Mouse (Mus musculus) ES-Bruce4 (cell line): ENCODE data around the gene Srxn1. TPM values are rescaled to one million over a fixed set of nuclear protein-coding genes. Genes with fewer than 3 reads are reported as not detected.

ENCODE experiments used
- H3K27ac ChIP-seq: 2 replicates; pipeline ENCODE4 v1.5.1; 2012; ENCODE audit warnings: low read length, inconsistent platforms; ENCODE audit not compliant: insufficient read depth
- H3K27me3 ChIP-seq: 2 replicates; pipeline ENCODE4 v1.6.1; 2012; ENCODE audit warnings: mild to moderate bottlenecking, low read length, inconsistent platforms; ENCODE audit not compliant: control insufficient read depth, poor library complexity, insufficient read depth, severe bottlenecking
- H3K36me3 ChIP-seq: 2 replicates; pipeline ENCODE4 v1.6.1; 2012; ENCODE audit warnings: inconsistent platforms, mild to moderate bottlenecking, low read length, moderate library complexity; ENCODE audit not compliant: control insufficient read depth, poor library complexity, insufficient read depth, severe bottlenecking
- H3K4me1 ChIP-seq: one replicate; pipeline ENCODE4 v1.8.1; 2011; ENCODE audit warnings: low read length; ENCODE audit not compliant: control insufficient read depth, insufficient read depth
- H3K4me3 ChIP-seq: 2 replicates; pipeline ENCODE4 v1.5.1; 2011; ENCODE audit warnings: low read depth, mild to moderate bottlenecking, low read length
- H3K9ac ChIP-seq: 2 replicates; pipeline ENCODE4 v1.6.1; 2012; ENCODE audit warnings: low read depth, mild to moderate bottlenecking, inconsistent platforms; ENCODE audit not compliant: poor library complexity, severe bottlenecking
- H3K9me3 ChIP-seq: replicated peaks from 2 replicates; pipeline ENCODE4 v1.6.1; 2012; ENCODE audit warnings: mild to moderate bottlenecking, low read length, inconsistent platforms; ENCODE audit not compliant: control insufficient read depth, poor library complexity, insufficient read depth, severe bottlenecking
- CTCF ChIP-seq: IDR thresholded peaks from one replicate; pipeline ENCODE4 v1.8.1; 2011; ENCODE audit warnings: low read depth, low read length
- EP300 ChIP-seq: IDR thresholded peaks from 2 replicates; pipeline ENCODE4 v1.6.1; 2011; ENCODE audit warnings: low read depth, low read length; ENCODE audit not compliant: insufficient read depth
- POLR2A ChIP-seq: IDR thresholded peaks from one replicate; pipeline ENCODE4 v1.8.1; 2011; ENCODE audit warnings: low read length; ENCODE audit not compliant: insufficient read depth
- polyA plus RNA-seq: library from polyadenylated mRNA; stranded (reverse); fragments of >200 nt; gene quantifications from 2 replicates; pipeline ENCODE4 v1.2.4, GENCODE M21; 2011; ENCODE audit warnings: low read depth; ENCODE audit not compliant: missing spikeins, insufficient read depth, insufficient read length

Gene Srxn1
- polyA plus RNA-seq, 1 experiment: 18.1 TPM

DNA sequence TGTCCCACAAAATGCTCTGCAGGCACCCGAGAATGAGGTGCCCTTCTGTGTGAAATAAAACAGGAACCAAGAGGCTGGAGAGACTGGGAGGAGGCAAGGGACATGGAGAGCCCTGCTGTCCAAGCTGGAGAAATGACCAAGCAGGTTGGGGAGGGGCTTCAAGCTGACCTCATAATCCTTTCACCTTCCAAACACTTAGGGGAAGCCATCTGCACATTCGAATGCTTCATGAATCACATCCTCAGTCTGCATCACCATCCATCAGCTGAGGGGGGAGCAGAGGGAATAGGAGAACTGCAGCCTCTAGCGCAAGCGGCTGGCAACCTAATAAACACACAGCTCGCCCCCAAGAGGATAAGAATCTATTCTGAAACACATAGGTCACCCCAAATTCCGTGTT is 2.9 kb upstream of the Srxn1 start:
- Histone ChIP-seq H3K27me3 (no peaks in the 10 kb centered on the region), H3K36me3 (no peaks in the 10 kb centered on the region), H3K9ac (no peak overlapping the region), H3K9me3 (no peaks in the 10 kb centered on the region), H3K4me3 (no peak overlapping the region), H3K27ac (no peak overlapping the region), H3K4me1 (peaks cover 3% of the 10 kb centered on the region)
- TF ChIP-seq POLR2A (no peak), EP300 (no peak)

DNA sequence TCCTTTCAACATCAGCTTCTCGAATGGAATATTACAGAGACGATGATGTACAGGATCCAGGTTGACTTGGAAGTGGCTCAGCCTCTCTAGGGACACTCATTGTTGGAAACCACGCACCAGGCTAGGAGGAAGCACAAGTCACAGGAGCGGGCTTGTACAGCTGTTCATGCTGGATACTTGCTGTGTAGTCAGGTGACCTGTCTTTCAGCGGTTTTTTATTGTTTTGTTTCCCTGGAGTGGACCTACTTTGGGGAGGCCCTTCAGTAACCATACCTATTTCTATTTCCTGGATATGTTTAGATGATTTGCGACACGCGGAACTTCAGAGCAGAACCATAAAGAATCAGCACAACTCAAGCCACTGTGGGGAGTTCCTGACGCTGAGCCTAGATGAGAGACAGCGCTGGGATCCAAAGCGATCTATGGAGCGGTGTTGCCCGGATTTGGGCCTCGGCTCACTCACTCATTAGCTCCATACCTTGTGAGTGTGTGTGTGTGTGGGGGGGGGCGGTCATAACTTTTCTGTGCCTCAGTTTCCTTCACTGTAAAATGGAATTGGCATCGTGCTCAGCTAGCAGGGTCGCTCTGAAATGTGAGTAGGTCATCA is 502 bp upstream of the Srxn1 start:
- TF ChIP-seq CTCF (no peak), POLR2A (no peak), EP300 (no peak)
- Histone ChIP-seq H3K27ac (no peak overlapping the region), H3K4me1 (no peaks in the 10 kb centered on the region), H3K9me3 (no peaks in the 10 kb centered on the region), H3K4me3 (peak overlapping the region; percentile 62), H3K36me3 (peaks cover 8% of the 10 kb centered on the region), H3K9ac (peak overlapping the region; percentile 72), H3K27me3 (no peaks in the 10 kb centered on the region)

DNA sequence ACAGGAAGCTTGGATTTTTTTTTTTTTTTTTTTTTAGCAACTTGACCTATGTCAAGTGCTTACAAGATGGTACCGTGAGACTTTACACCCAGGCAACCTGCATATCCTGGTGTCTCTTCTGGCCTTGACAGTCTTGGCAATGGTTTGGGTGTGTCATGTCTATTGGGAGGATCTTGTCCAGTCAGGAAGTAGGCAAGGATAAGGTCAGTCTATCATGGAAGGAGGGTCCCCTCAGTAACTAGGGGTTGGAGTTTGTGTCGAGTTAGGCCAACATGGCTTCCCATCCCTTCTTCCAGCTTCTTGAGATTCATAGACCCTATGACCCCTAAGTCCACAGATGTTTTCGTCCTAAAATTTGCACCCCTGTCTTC is 894 bp downstream of the Srxn1 start:
- TF ChIP-seq CTCF (no peak), POLR2A (no peak), EP300 (no peak)
- no peaks in the 10 kb centered on the region for H3K9me3 ChIP-seq
- peaks cover 9% of the 10 kb centered on the region for H3K36me3 ChIP-seq
- H3K27me3 ChIP-seq: no peaks in the 10 kb centered on the region
- H3K9ac ChIP-seq: peak overlapping the region; percentile 72
- H3K27ac ChIP-seq: no peak overlapping the region
- H3K4me3 ChIP-seq: peak overlapping the region; percentile 62
- no peaks in the 10 kb centered on the region for H3K4me1 ChIP-seq

GRCm38 (mm10) chr2:152106597-152106996 is 1.3 kb downstream of the Srxn1 start:
- H3K27me3 ChIP-seq: no peaks in the 10 kb centered on the region
- H3K9ac ChIP-seq: no peak overlapping the region
- no peak for TF ChIP-seq POLR2A
- 0 out of 2 replicates have a peak, but pooled peaks have one; percentile 22 for TF ChIP-seq EP300
- H3K27ac ChIP-seq: no peak overlapping the region
- peaks cover 9% of the 10 kb centered on the region for H3K36me3 ChIP-seq
- no peaks in the 10 kb centered on the region for H3K9me3 ChIP-seq
- H3K4me1 ChIP-seq: no peaks in the 10 kb centered on the region
- peak overlapping the region; percentile 62 for H3K4me3 ChIP-seq

DNA sequence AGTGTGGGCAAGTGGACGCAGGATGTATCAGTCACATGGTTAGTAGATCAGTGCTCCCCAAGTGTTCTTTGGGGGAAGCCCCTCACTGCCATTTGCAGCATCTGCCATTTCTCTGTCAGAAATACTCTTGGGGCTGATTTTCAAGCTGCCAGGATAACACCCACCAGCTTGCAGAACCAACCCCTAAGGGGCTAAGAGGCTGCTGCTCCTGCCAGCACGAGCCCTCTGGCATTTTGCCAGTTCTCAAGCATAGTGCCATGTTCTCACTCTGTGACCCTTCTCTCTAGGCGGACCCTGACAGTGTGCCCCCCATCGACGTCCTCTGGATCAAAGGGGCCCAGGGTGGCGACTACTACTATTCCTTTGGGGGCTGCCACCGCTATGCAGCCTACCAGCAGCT is 3.4 kb downstream of the Srxn1 start:
- Histone ChIP-seq H3K9ac (no peak overlapping the region), H3K27me3 (no peaks in the 10 kb centered on the region), H3K4me1 (no peaks in the 10 kb centered on the region), H3K36me3 (peaks cover 9% of the 10 kb centered on the region), H3K4me3 (no peak overlapping the region), H3K9me3 (no peaks in the 10 kb centered on the region), H3K27ac (no peak overlapping the region)
- TF ChIP-seq POLR2A (no peak), EP300 (no peak), CTCF (no peak)

- H3K27me3 ChIP-seq: no peaks in the 10 kb centered on the region
- no peaks in the 10 kb centered on the region for H3K4me1 ChIP-seq
These were observed 4.1 kb downstream of the Srxn1 start for GRCm38 (mm10) chr2:152109386-152109785.

More at GRCm38 (mm10) chr2:152109386-152109785, 4.1 kb downstream of the Srxn1 start:
- Histone ChIP-seq H3K4me3 (no peak overlapping the region), H3K27ac (no peak overlapping the region), H3K9me3 (no peaks in the 10 kb centered on the region), H3K9ac (no peak overlapping the region), H3K36me3 (peaks cover 9% of the 10 kb centered on the region)
- TF ChIP-seq EP300 (no peak), CTCF (no peak), POLR2A (no peak)
